Mouse (Mus musculus): ENCODE data around the gene Zfhx2. TPM values are rescaled to one million over a fixed set of nuclear protein-coding genes. Genes with fewer than 3 reads are reported as not detected.

The Zfhx2 gene
- polyA plus RNA-seq, 1 experiment from 2014 or later: 2.5 TPM

- ATAC-seq: no peak
- H3K4me1 ChIP-seq: peaks cover 32% of the 10 kb centered on the region
- H3K36me3 ChIP-seq: peaks cover 51% of the 10 kb centered on the region
- no peak overlapping the region for H3K4me2 ChIP-seq
- H3K27me3 ChIP-seq (replicated peaks): peaks cover 24% of the 10 kb centered on the region
- H3K9ac ChIP-seq: no peak overlapping the region
- 84% methylated on average over 18 of the region's 18 CpGs for WGBS (ENCODE audit: insufficient replicate concordance)
- H3K27ac ChIP-seq: no peak overlapping the region
- H3K9me3 ChIP-seq (replicated peaks): no peaks in the 10 kb centered on the region
- H3K4me3 ChIP-seq: no peak overlapping the region
These were observed 12.2 kb upstream of the Zfhx2 start for GRCm38 (mm10) chr14:55104365-55104764.

- 80% methylated on average over 15 of the region's 15 CpGs for WGBS (ENCODE audit: insufficient replicate concordance)
- peaks cover 70% of the 10 kb centered on the region for H3K36me3 ChIP-seq
These were observed 10.2 kb upstream of the Zfhx2 start for GRCm38 (mm10) chr14:55102253-55102785.

GRCm38 (mm10) chr14:55101592-55101991 is 9.5 kb upstream of the Zfhx2 start:
- no peak for ATAC-seq
- no peak overlapping the region for H3K4me2 ChIP-seq
- no peak overlapping the region for H3K4me3 ChIP-seq
- no peak overlapping the region for H3K27ac ChIP-seq
- no peak overlapping the region for H3K9ac ChIP-seq
- no peaks in the 10 kb centered on the region for H3K27me3 ChIP-seq (replicated peaks)
- no peaks in the 10 kb centered on the region for H3K9me3 ChIP-seq (replicated peaks)
- peaks cover 28% of the 10 kb centered on the region for H3K4me1 ChIP-seq
- peaks cover 70% of the 10 kb centered on the region for H3K36me3 ChIP-seq
- WGBS (ENCODE audit: insufficient replicate concordance): 45% methylated on average over 4 of the region's 4 CpGs

More at GRCm38 (mm10) chr14:55102253-55102785, 10.2 kb upstream of the Zfhx2 start:
- Histone ChIP-seq H3K27ac (no peak overlapping the region), H3K4me1 (peaks cover 28% of the 10 kb centered on the region), H3K9ac (no peak overlapping the region), H3K4me2 (no peak overlapping the region), H3K4me3 (no peak overlapping the region), H3K9me3 (replicated peaks) (no peaks in the 10 kb centered on the region), H3K27me3 (replicated peaks) (peaks cover 4% of the 10 kb centered on the region)
- ATAC-seq: no peak

- Histone ChIP-seq H3K9ac (no peak overlapping the region), H3K9me3 (replicated peaks) (no peaks in the 10 kb centered on the region), H3K27me3 (replicated peaks) (no peaks in the 10 kb centered on the region), H3K4me2 (no peak overlapping the region), H3K4me1 (peaks cover 37% of the 10 kb centered on the region), H3K4me3 (no peak overlapping the region), H3K27ac (no peak overlapping the region), H3K36me3 (peaks cover 53% of the 10 kb centered on the region)
- ATAC-seq: no peak
- 50% methylated on average over 4 of the region's 4 CpGs for WGBS (ENCODE audit: insufficient replicate concordance)
These were observed 5.9 kb upstream of the Zfhx2 start for GRCm38 (mm10) chr14:55098067-55098466.

- Histone ChIP-seq H3K9me3 (replicated peaks) (no peaks in the 10 kb centered on the region), H3K27ac (peak overlapping the region; percentile 17; the same call in 1 of the 2 replicates), H3K4me1 (peaks cover 39% of the 10 kb centered on the region), H3K36me3 (peaks cover 49% of the 10 kb centered on the region), H3K4me2 (no peak overlapping the region), H3K9ac (no peak overlapping the region), H3K4me3 (no peak overlapping the region), H3K27me3 (replicated peaks) (no peaks in the 10 kb centered on the region)
- WGBS (ENCODE audit: insufficient replicate concordance): 53% methylated on average over 10 of the region's 10 CpGs
- ATAC-seq: no peak
These were observed 5.5 kb upstream of the Zfhx2 start for GRCm38 (mm10) chr14:55097646-55098045.

GRCm38 (mm10) chr14:55096573-55097087 is 4.5 kb upstream of the Zfhx2 start:
- Histone ChIP-seq H3K27me3 (replicated peaks) (no peaks in the 10 kb centered on the region), H3K27ac (no peak overlapping the region), H3K4me2 (0 out of 2 replicates have a peak overlapping the region, but pooled peaks have one; percentile 8), H3K36me3 (peaks cover 41% of the 10 kb centered on the region), H3K4me3 (no peak overlapping the region), H3K9me3 (replicated peaks) (no peaks in the 10 kb centered on the region), H3K4me1 (peaks cover 43% of the 10 kb centered on the region), H3K9ac (no peak overlapping the region)
- ATAC-seq: no peak
- 68% methylated on average over 9 of the region's 9 CpGs for WGBS (ENCODE audit: insufficient replicate concordance)

- H3K4me1 ChIP-seq: peaks cover 52% of the 10 kb centered on the region
- WGBS (ENCODE audit: insufficient replicate concordance): 52% methylated on average over 12 of the region's 12 CpGs
- peak overlapping the region; percentile 68 for H3K4me2 ChIP-seq
- peak overlapping the region; percentile 75; the same call in 1 of the 2 replicates for H3K27ac ChIP-seq
- peaks cover 8% of the 10 kb centered on the region; the same call in 1 of the 2 replicates for H3K27me3 ChIP-seq (replicated peaks)
- H3K9ac ChIP-seq: peak overlapping the region; percentile 74
- H3K4me3 ChIP-seq: peak overlapping the region; percentile 75
- no peaks in the 10 kb centered on the region for H3K9me3 ChIP-seq (replicated peaks)
- no peak for ATAC-seq
- peaks cover 32% of the 10 kb centered on the region for H3K36me3 ChIP-seq
These were observed 3.5 kb upstream of the Zfhx2 start for GRCm38 (mm10) chr14:55095671-55096070.

GRCm38 (mm10) chr14:55095263-55095662 is 3.1 kb upstream of the Zfhx2 start:
- Histone ChIP-seq H3K9me3 (replicated peaks) (no peaks in the 10 kb centered on the region), H3K4me2 (peak overlapping the region; percentile 68), H3K27me3 (replicated peaks) (peaks cover 10% of the 10 kb centered on the region; the same call in 1 of the 2 replicates), H3K9ac (peak overlapping the region; percentile 74), H3K4me3 (peak overlapping the region; percentile 75), H3K4me1 (peaks cover 52% of the 10 kb centered on the region), H3K36me3 (peaks cover 28% of the 10 kb centered on the region), H3K27ac (peak overlapping the region; percentile 75)
- no peak; the same call in 1 of the 2 replicates for ATAC-seq
- 51% methylated on average over 9 of the region's 9 CpGs for WGBS (ENCODE audit: insufficient replicate concordance)

- H3K9ac ChIP-seq: peak within 1 kb of the TSS; percentile 74
- no peaks in the 10 kb centered on the region for H3K9me3 ChIP-seq (replicated peaks)
- WGBS (ENCODE audit: insufficient replicate concordance): under 1% methylated on average over 30 of the region's 30 CpGs
- peak within 1 kb of the TSS; percentile 75 for H3K4me3 ChIP-seq
- peaks cover 52% of the 10 kb centered on the region for H3K4me1 ChIP-seq
- H3K27me3 ChIP-seq (replicated peaks): peaks cover 10% of the 10 kb centered on the region; the same call in 1 of the 2 replicates
- H3K4me2 ChIP-seq: peak within 1 kb of the TSS; percentile 68
- H3K27ac ChIP-seq: peak within 1 kb of the TSS; percentile 75
- peak; percentile 65 for ATAC-seq
- peaks cover 23% of the 10 kb centered on the region for H3K36me3 ChIP-seq
These were observed 2.6 kb upstream of the Zfhx2 start, which contains the start of gene Thtpa for GRCm38 (mm10) chr14:55094704-55095231. TSS of gene Thtpa (plus strand) at chr14:55094784.

- H3K4me3 ChIP-seq: peak overlapping the region; percentile 75; the same call in 1 of the 2 replicates
- peak overlapping the region; percentile 68 for H3K4me2 ChIP-seq
- no peak overlapping the region for H3K27ac ChIP-seq
- H3K9ac ChIP-seq: no peak overlapping the region
- H3K4me1 ChIP-seq: peaks cover 52% of the 10 kb centered on the region
- peaks cover 15% of the 10 kb centered on the region for H3K36me3 ChIP-seq
- WGBS (ENCODE audit: insufficient replicate concordance): 42% methylated on average over 6 of the region's 6 CpGs
- peaks cover 14% of the 10 kb centered on the region; the same call in 1 of the 2 replicates for H3K27me3 ChIP-seq (replicated peaks)
- ATAC-seq: no peak
- no peaks in the 10 kb centered on the region for H3K9me3 ChIP-seq (replicated peaks)
These were observed 1.8 kb upstream of the Zfhx2 start for GRCm38 (mm10) chr14:55093927-55094326.

GRCm38 (mm10) chr14:55091209-55091865 is 787 bp downstream of the Zfhx2 start:
- peak overlapping the region; percentile 75 for H3K4me3 ChIP-seq
- peaks cover 37% of the 10 kb centered on the region for H3K4me1 ChIP-seq
- peak overlapping the region; percentile 75; the same call in 1 of the 2 replicates for H3K27ac ChIP-seq
- H3K4me2 ChIP-seq: peak overlapping the region; percentile 94
- no peaks in the 10 kb centered on the region for H3K9me3 ChIP-seq (replicated peaks)
- 8% methylated on average over 34 of the region's 34 CpGs for WGBS (ENCODE audit: insufficient replicate concordance)
- peaks cover 14% of the 10 kb centered on the region; the same call in 1 of the 2 replicates for H3K27me3 ChIP-seq (replicated peaks)
- peak overlapping the region; percentile 79 for H3K9ac ChIP-seq
- no peak for ATAC-seq
- no peaks in the 10 kb centered on the region for H3K36me3 ChIP-seq

Measured in liver, embryonic 12.5 days (tissue).